Mouse (Mus musculus) testis, postnatal 10 days (tissue): Measurements from ENCODE around the gene Nckap5l.
"Not testable (repeated sequence)": the region's sequence is repeated elsewhere in the genome, so short reads cannot be mapped to it uniquely, and the experiment has no call there.

Experiments
- DNase-seq: peaks from one replicate; pipeline ENCODE4 v3.0.0; 2021; ENCODE audit warnings: low spot score

Gene Nckap5l

DNA sequence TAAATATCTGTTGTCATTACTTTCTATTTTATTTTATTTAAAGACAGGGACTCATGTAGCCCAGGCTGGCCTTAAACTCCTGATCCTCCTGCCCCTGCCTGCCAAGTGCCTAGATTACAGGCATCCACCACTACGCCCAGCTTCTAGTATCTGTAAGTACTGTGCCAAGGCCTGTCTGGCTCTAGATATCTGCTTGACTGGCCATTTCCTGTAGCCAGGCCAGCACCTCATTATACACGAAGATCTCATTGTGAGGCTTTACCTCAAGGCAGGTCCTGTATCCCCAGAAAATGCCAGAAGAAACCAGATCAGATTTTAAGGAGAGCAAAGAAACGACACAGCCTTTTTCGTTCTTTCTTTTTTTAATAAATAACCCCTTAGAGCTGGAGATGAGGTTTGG lies 12.2 kb upstream of the Nckap5l start:
- DNase-seq = no peak

DNA sequence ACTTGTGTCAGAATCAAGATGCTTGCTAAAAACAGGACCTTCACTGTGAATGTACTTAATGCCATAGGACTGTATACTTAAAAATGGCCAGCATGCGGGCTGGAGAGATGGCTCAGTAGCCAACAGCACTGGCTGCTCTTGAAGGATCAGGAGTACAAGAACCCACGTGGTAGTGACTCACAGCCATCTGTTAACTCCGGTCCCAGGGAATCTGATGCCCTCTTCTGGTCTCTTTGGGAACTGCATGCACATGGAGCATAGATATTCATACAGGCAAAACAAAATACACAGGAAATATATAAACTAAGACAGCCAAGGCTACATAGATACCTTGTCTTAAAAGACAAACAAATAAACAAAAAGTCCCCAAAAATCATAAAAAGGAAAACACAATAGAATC lies 11.5 kb upstream of the Nckap5l start:
- peak; percentile 92 for DNase-seq

DNA sequence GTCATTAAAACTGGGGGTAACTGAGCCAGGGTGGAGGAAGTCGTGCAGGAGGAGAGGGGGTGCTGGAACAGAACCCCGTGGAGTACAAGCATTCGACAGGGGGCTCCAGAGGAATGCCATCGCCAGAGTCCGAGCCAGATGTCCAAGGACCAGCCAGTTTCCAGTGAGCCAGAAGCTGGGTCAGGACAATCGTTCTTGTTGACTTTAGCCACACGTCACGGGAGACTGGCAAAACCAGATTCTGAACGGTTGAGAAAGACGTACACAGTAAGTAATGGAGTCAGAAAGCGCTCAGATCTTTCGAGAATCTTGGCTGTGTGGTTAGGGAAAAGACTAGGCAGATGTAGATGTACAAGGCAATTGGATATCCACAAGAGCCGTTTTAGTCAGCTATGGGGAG lies 5.6 kb upstream of the Nckap5l start:
- DNase-seq = no peak

DNA sequence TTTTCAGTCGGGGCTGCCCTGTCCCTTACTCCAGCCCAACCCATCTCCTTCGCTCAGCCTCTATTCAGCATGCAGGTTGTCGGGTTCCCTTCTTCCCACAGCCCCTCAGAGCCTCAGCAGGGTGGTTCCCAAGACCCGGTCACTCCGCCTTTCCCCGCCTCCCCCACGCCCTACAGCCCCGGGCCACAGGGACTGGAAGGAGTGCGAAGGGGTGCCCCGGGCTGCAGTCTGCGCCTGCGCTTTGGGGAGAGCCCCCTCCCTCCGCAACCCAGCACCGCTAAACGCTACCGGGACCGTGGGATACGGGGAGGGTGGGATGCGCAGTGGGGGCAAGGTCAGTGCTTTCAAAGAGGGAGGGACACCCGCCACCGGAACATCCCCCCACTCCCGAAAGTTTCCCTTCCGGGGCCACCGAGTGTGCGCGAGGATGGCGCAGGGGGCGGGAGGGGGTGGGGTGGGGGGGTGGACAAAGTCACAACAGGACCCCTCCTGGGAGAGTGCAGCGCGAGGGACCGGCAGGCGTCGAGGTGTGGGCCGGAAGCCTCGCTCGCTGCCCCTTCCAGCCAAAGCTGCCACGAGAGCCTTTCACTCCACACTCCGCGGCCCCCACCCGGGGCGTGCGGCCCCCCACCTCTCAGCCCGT lies 464 bp downstream of the Nckap5l start:
- DNase-seq = peak; percentile 81

- DNase-seq = no peak
These were observed 1.1 kb downstream of the Nckap5l start for GRCm38 (mm10) chr15:99456338-99456962.

DNA sequence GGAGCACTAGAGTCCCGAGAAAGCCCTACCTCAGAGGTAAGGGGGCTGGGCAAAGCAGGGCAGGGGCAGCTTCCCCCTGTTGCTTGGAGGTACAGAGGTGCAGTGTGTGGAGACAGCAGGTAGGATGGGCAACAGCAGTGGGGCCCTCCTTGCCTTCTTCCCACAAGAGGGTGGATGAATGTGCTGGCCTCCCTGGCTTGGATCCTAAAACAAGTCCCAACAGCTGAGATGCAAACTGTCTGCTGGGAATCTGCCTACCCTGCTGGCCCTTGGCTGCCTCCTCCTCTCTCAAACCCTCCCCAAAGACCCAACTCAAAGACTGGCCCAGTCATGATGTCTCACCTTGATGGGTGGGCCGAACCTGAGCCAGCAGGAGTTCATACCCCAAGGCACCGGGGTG lies 2.1 kb downstream of the Nckap5l start:
- no peak for DNase-seq

- DNase-seq = no peak
These were observed 2.8 kb downstream of the Nckap5l start for GRCm38 (mm10) chr15:99454585-99455279.

DNA sequence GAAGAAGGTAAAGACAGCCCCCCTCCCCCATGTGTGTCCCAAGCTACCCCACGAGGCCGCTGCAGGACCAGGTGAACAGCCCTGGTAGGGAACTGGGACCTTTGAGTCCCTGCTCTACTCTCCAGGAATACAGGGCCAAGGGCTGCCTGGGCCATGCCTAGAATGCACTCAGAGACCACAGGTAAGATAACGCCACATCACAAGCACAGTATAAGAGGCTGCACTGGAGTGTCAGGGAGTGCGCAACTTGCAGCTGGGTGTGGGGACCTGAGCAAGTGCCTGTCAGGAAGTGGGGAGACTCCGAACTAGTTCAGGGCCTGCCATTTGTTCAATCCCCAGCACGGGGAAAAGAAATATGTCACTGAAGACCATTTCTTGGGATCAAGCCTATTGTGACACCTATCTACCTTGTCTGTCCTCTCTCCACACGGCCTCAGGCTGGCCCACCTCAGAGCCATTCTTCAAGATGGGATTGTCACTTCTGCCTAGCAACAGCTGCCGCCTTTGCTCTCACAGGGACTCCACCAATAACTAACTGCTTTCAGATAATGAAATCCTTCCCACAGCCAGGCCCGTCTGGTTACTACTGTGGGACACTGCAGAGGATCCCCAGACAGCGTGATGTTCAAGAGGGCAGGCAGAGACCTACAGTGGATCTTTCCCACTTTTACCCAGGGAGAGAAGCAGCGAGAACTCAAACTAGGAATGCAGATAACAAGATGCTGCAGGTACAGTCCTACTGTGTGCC lies 4.2 kb downstream of the Nckap5l start:
- DNase-seq = no peak

GRCm38 (mm10) chr15:99449751-99450280 lies 7.7 kb downstream of the Nckap5l start:
- no peak for DNase-seq

- DNase-seq = peak; percentile 74
These were observed 8.3 kb downstream of the Nckap5l start for GRCm38 (mm10) chr15:99449131-99449750.

- DNase-seq = not testable (repeated sequence)
These were observed 11.4 kb downstream of the Nckap5l start for GRCm38 (mm10) chr15:99446136-99446535.

GRCm38 (mm10) chr15:99445567-99445966 lies 12.0 kb downstream of the Nckap5l start:
- no peak for DNase-seq

DNA sequence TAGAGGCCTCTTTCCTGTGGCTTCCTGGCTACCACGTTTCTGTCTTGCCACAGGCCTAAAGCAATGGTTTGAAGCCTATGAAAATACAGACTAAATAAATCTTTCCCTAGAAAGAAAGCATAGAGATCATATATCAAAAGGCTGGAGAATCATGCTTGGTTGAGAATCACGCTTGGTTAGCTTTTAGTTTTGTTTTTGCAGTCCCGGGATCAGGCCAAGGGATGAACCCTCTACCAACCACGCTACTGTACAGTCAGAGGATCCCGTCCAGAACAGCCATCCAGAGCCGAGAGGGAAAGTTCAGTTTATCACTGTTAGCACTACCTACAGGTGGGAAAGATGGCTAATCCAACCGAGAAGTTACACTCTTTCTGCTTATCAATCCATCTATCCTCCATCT lies 15.2 kb downstream of the Nckap5l start:
- DNase-seq = no peak

DNA sequence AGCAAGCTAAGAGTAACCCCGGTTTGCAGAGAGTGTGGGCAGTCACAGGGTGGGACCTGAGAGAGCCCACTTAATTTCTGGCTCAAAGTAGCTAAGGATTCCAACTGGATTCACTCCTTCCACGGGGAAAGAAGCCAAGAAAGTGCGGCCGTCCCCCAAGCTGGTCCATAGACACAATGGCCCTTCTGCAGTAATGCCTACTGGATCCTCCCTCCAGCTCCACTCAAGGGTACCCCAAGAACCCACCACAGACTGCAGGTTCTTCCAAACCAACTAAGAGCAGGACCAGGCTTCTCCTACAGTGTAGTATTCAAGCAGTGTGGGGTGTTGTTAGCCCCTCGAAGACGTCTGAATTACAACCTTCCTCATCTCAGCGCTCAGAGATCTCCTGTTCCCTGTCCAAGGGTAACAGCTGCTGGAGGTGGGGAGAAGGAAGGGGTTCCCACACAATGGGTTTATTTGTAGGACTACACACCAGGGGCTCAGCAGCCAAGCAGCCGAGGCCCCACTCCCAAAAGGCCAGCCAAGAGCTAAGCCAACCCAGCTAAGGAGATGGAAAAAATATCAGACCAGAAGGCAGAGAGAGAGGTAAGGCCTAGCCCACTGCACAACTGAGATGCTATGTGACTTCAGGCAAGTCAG lies 16.6 kb downstream of the Nckap5l start:
- DNase-seq = no peak

DNA sequence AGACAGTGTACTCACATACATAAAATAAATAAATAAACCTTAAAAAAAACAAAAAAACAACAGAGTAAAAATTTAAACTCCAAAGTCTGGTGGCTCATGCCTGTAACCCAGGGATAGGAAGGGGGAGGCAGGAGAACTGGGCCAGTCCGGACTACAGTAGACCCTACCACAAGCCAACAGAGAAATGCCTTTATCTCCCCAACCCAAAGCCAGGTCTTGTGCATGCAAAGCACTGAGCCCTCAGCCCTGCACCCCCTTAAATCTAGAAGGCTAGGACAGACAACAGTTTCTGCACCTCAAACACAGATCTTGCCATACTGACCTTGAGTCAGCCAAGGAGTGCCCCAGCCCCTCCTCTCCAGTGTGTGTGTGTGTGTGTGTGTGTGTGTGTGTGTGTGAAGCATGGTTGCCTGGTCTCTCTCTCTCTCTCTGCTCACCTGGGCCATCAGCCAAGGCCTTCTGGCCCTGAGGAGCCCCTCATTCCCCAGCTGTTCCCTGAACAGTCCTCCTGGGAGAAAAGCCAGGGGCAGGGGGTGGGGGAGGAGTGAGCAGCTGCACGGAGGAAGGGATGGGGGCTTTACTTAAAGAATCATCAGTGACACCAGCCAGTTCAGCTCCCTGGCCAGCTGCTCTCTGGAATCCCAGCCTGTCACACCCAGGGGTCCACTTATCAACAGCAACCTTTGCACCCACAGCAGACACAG lies 17.3 kb downstream of the Nckap5l start:
- peak; percentile 86 for DNase-seq

DNA sequence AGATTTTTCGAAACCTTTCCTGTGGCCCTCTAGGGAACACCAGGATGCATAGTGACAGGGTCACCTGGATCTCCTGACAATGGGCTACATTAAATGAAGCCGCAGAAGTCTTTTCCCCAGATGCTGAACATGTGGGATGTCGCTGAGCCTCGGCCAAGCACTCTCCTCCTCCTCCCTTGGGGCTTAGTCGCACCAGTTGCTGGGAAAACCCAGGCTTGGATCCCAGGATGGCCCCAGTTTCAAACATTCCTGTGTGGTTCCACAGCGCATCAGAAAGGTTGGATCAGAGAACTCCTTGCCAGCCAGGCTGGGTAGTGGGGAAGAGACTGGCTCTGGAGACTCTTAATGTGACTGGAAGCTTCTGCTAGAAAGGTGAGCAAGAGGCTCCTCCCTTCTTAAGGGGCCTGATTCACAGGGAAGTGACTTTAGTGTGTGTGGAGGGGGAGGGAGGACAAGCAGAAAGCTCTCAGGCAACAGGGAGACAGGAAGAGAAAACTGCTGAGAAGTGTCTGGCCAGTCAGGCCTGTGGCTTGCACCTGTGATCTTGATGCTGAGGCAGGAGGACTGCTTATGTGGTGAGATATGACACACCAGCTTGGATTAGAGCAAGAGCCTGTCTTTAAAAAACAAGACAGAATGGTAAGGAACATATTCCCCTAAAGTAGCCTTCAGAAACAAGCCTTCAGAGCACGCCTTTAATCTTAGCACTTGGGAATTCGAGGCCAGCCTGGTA lies 18.4 kb downstream of the Nckap5l start:
- DNase-seq = no peak

GRCm38 (mm10) chr15:99433913-99434312 lies 23.6 kb downstream of the Nckap5l start:
- DNase-seq = peak; percentile 61

DNA sequence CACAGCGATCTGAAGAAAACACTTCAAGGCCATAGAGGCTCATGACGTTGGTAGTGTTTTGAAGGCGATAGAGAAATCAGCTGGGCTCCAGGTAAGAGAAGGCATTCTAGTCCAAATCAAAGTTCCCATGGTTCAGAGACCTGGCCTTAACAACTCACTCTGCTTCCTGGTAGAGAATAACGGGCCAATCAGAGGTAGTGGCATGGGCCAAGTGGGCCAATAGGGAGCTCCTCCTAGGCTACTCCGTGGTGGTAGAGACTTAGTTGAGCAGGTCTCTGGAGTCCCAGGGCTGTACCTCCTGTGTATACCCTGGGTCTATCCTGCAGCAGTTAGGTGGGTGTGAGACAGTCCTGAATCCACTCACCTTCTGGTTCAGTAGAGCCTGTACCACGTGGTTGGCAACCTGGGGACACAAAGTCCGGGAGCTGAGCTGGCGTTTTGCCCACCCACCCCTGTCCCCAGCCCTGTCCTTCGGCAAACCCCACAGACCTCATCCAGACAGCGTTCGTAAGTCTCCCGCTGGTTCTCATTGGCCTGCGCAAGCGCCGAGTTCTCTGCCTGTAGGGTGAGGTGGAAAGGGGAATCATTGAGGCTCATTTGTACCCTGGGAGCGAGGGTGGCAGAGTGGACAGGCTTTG lies 24.3 kb downstream of the Nckap5l start:
- peak; percentile 58 for DNase-seq

DNA sequence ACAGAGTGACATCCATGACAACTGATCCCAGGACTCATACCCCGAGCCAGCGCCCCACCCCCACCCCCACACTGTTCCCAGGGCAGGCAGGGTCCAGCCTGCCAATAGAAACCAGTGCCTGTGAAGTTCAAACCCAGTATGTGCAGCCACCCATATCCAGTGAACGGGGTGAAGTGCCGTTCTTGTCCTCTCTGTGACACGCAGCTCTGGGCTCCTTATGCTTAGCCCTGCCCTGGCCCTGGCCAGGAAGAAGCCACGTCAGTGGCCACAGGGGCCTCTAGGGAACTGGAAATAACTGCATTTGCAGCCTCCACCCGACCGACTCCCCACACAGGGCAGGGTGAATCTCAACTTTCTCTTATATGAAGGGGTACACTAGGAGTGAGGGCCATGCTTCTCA lies 25.6 kb downstream of the Nckap5l start:
- no peak for DNase-seq

DNA sequence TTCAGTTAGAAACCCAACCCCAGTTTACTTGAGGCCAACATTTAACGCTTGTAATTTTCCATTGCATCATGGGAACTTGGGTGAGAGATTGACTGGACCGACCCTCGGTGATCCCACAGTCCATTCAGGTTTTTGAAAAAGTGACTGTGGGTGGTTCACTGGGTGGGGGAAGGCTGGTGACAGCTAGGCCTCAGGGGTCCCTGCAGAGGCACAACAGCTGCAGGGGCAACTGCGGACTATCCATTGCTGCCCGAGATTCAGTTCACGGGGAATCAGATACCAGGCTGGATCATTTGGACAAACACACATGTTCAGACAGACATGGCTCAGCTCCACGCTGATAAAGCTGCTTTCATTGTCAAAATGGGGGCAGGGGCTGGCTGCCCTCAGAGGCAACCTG lies 26.0 kb downstream of the Nckap5l start:
- no peak for DNase-seq
